Mouse (Mus musculus): Measurements from ENCODE around the gene Osbpl10.

DNA sequence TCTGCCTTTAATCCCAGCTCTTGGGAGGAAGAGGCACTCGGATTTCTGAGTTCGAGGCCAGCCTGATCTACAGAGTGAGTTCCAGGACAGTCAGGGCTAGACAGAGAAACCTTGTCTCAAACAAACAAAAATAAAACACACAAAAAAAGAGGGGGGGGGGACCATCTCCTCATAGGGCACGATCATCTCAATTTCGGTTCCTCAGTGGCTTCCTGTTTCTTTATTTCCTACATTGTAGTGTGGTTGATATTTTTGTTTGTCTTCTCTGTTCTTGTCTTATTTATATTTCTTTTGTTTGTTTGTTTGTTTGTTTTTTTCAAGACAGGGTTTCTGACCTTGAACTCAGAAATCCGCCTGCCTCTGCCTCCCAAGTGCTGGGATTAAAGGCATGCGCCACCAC lies 18.1 kb downstream of the Osbpl10 start:
- TF ChIP-seq FLI1 (IDR thresholded peaks at IDR 0.05; ENCODE audit: low read length): no peak
- no peak for TF ChIP-seq GATA1 (IDR thresholded peaks at IDR 0.05; ENCODE audit: borderline replicate concordance, low read length)
